Mouse (Mus musculus) limb, embryonic 14.5 days (tissue): ENCODE results near the gene Trim75. TPM values are rescaled to one million over a fixed set of nuclear protein-coding genes. Genes with fewer than 3 reads are reported as not detected.

Experiments used
- ATAC-seq: fragments of 200-750 bp; cut with Nextera tagmentation; 2 replicates; pipeline ENCODE4 v1.8.0; 2017; ENCODE audit warnings: low read depth, moderate number of reproducible peaks, moderate TSS enrichment; ENCODE audit not compliant: low FRiP score
- DNase-seq: peaks from one replicate; pipeline ENCODE4 v3.0.0-alpha.2; 2015; ENCODE audit warnings: low spot score
- H3K27ac ChIP-seq: fragments of 300-500 bp; sonication (generic); replicated peaks from 2 replicates; pipeline ENCODE4 v1.5.1; 2014; ENCODE audit warnings: low read depth, mild to moderate bottlenecking, low read length, moderate library complexity, mixed read lengths
- H3K27me3 ChIP-seq: fragments of 300-500 bp; sonication (generic); 2 replicates; pipeline ENCODE4 v1.6.1; 2014; ENCODE audit warnings: low read length, mixed read lengths; ENCODE audit not compliant: control insufficient read depth, insufficient read depth
- H3K36me3 ChIP-seq: fragments of 300-500 bp; sonication (generic); 2 replicates; pipeline ENCODE4 v1.6.1; 2014; ENCODE audit warnings: mild to moderate bottlenecking, low read length, moderate library complexity, mixed read lengths; ENCODE audit not compliant: control insufficient read depth, insufficient read depth
- H3K4me1 ChIP-seq: fragments of 300-500 bp; sonication (generic); 2 replicates; pipeline ENCODE4 v1.6.1; 2014; ENCODE audit warnings: antibody characterized with exemption, low read length, mixed read lengths; ENCODE audit not compliant: control insufficient read depth, insufficient read depth
- H3K4me2 ChIP-seq: fragments of 300-500 bp; sonication (generic); replicated peaks from 2 replicates; pipeline ENCODE4 v1.6.1; 2014; ENCODE audit warnings: low read depth, mild to moderate bottlenecking, low read length, moderate library complexity; ENCODE audit not compliant: severe bottlenecking
- H3K4me3 ChIP-seq: fragments of 300-500 bp; sonication (generic); replicated peaks from 2 replicates; pipeline ENCODE4 v1.5.1; 2014; ENCODE audit warnings: low read length
- H3K9ac ChIP-seq: fragments of 300-500 bp; sonication (generic); 2 replicates; pipeline ENCODE4 v1.6.1; 2014; ENCODE audit warnings: mild to moderate bottlenecking, low read depth, low read length, moderate library complexity; ENCODE audit not compliant: severe bottlenecking
- H3K9me3 ChIP-seq: fragments of 300-500 bp; sonication (generic); 2 replicates; pipeline ENCODE4 v1.6.1; 2016; ENCODE audit warnings: low read length; ENCODE audit not compliant: control insufficient read depth
- POLR2A ChIP-seq: fragments of 200-500 bp; IDR thresholded peaks from 2 replicates; pipeline ENCODE4 v1.8.0; 2012; ENCODE audit warnings: inconsistent platforms, mild to moderate bottlenecking, moderate library complexity, borderline replicate concordance; ENCODE audit not compliant: insufficient read depth, insufficient read length; ENCODE audit errors: extremely low read depth
- WGBS: fragments of 180-500 bp; shearing (Covaris S2); extraction: QIAGEN DNeasy Blood & Tissue Kit; methylation state at CpG from one replicate; pipeline ENCODE4 v1.1.7; 2014; 5-methylcytosine and 5-hydroxymethylcytosine counted together
- polyA plus RNA-seq, 2 experiments: library from polyadenylated mRNA; depleted of rRNA in 1 of 2; stranded (reverse) in 1 of 2; unstranded in 1 of 2; fragments of >200 nt; fragmentation: Nextera tagmentation in 1 of 2; extraction: Ambion mirVana in 1 of 2; gene quantifications; 2 replicates each; pipeline versions ENCODE4 v1.2.1 to v1.2.3; 2012 to 2014

The Trim75 gene
- 0.05 TPM in 1 of 2 replicates, not detected in the other for polyA plus RNA-seq (2012; rRNA removed)
- polyA plus RNA-seq (2014; fragmentation: Nextera tagmentation; extraction: Ambion mirVana): 0.12 TPM in 1 of 2 replicates, not detected in the other

GRCm38 (mm10) chr8:64987731-64988130, at the start of gene Trim75:
Gene Trim75 (minus strand): TSS chr8:64987831.
- DNase-seq: no peak
- Histone ChIP-seq H3K36me3 (no peaks in the 10 kb centered on the region), H3K9ac (no peak within 1 kb of the TSS), H3K4me1 (no peaks in the 10 kb centered on the region), H3K27me3 (no peaks in the 10 kb centered on the region), H3K4me2 (no peak within 1 kb of the TSS), H3K27ac (no peak within 1 kb of the TSS), H3K4me3 (no peak within 1 kb of the TSS), H3K9me3 (peaks cover 3% of the 10 kb centered on the region; the same call in 1 of the 2 replicates)
- WGBS: 87% methylated on average over 4 of the region's 4 CpGs
- no peak for TF ChIP-seq POLR2A
- ATAC-seq: no peak

- no peak for TF ChIP-seq POLR2A
- Histone ChIP-seq H3K36me3 (no peaks in the 10 kb centered on the region), H3K9me3 (no peaks in the 10 kb centered on the region), H3K27ac (no peak within 1 kb of the TSS), H3K4me2 (peak within 1 kb of the TSS; percentile 52), H3K4me1 (peaks cover 10% of the 10 kb centered on the region), H3K4me3 (peak within 1 kb of the TSS; percentile 32), H3K9ac (no peak within 1 kb of the TSS), H3K27me3 (no peaks in the 10 kb centered on the region)
- DNase-seq (peak; percentile 61), ATAC-seq (peak; percentile 83)
- under 1% methylated on average over 8 of the region's 8 CpGs for whole genome bisulfite sequencing
Observed at GRCm38 (mm10) chr8:65037117-65037533, 49.5 kb upstream of the Trim75 start, which contains the start of gene Apela. Gene Apela (minus strand): TSS chr8:65037336.

GRCm38 (mm10) chr8:65034136-65034535, 46.5 kb upstream of the Trim75 start:
- DNase-seq: no peak
- WGBS: 26% methylated on average over 2 of the region's 2 CpGs
- no peak overlapping the region for H3K27ac ChIP-seq
- no peaks in the 10 kb centered on the region for H3K27me3 ChIP-seq
- no peaks in the 10 kb centered on the region for H3K9me3 ChIP-seq
- no peak for ATAC-seq
- H3K4me1 ChIP-seq: peaks cover 10% of the 10 kb centered on the region
- H3K4me2 ChIP-seq: no peak overlapping the region
- H3K36me3 ChIP-seq: no peaks in the 10 kb centered on the region
- no peak for TF ChIP-seq POLR2A
- H3K9ac ChIP-seq: no peak overlapping the region
- no peak overlapping the region for H3K4me3 ChIP-seq

GRCm38 (mm10) chr8:65033056-65033455, 45.4 kb upstream of the Trim75 start:
- no peak for TF ChIP-seq POLR2A
- ATAC-seq (no peak), DNase-seq (no peak)
- peaks cover 10% of the 10 kb centered on the region for H3K4me1 ChIP-seq
- no peaks in the 10 kb centered on the region for H3K9me3 ChIP-seq
- H3K27ac ChIP-seq: no peak overlapping the region
- no peaks in the 10 kb centered on the region for H3K36me3 ChIP-seq
- no peaks in the 10 kb centered on the region for H3K27me3 ChIP-seq
- no peak overlapping the region for H3K4me3 ChIP-seq
- H3K9ac ChIP-seq: no peak overlapping the region
- H3K4me2 ChIP-seq: no peak overlapping the region
- 80% methylated on average over 13 of the region's 13 CpGs for WGBS

GRCm38 (mm10) chr8:65032107-65032506, 44.5 kb upstream of the Trim75 start:
- Histone ChIP-seq H3K4me1 (peaks cover 10% of the 10 kb centered on the region), H3K4me3 (no peak overlapping the region), H3K27ac (no peak overlapping the region), H3K4me2 (no peak overlapping the region; the same call in 1 of the 2 replicates), H3K36me3 (no peaks in the 10 kb centered on the region), H3K9me3 (no peaks in the 10 kb centered on the region), H3K9ac (no peak overlapping the region), H3K27me3 (no peaks in the 10 kb centered on the region)
- WGBS: 95% methylated on average over 1 of the region's 1 CpGs
- no peak for DNase-seq
- ATAC-seq: no peak
- TF ChIP-seq POLR2A: no peak
